Mouse (Mus musculus): ENCODE results near the gene Gm8068.
"Not testable (repeated sequence)": the region's sequence is repeated elsewhere in the genome, so short reads cannot be mapped to it uniquely, and the experiment has no call there.

Gm8068 gene

DNA sequence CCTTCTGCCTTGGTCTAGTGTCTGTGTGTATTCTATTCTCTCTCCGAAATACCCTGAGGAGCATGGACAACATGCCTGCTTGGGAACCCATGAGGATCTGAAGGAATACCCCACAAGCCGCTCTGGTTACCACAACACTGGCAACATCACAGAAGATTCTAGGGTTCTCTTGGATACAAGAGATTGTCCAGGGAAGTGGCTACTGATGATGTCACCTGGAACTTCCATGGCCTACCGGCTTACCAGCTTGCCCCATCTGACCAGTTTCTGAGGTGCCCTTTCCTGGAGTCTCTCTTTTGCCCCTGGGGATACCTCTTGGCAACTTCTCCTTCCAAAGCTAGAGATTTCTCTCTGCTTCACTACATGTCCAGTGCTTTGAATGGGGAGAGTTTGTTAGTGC lies at the start of gene Gm8068:
TSS of gene Gm8068 (minus strand) at position 101 of the 400 bp plus-strand sequence.
- DNase-seq (ENCODE audit: low read depth in 1 of 2, low spot score in 2 of 2), result not testable (repeated sequence)

DNA sequence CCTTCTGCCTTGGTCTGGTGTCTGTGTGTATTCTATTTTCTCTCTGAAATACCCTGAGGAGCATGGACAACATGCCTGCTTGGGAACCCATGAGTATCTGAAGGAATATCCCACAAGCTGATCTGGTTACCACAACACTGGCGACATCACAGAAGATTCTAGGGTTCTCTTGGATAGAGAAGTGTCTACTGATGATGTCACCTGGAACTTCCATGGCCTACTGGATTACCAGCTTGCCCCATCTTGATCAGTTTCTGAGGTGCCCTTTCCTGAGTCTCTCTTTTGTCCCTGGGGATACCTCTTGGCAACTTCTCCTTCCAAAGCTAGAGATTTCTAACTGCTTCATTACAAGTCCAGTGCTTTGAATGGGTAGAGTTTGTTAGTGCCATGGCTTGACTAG lies 48.8 kb upstream of the Gm8068 start, which contains the start of gene Gm7929:
TSS of gene Gm7929 (minus strand) at position 101 of the 400 bp plus-strand sequence.
- DNase-seq (ENCODE audit: low read depth in 1 of 2, low spot score in 2 of 2), result not testable (repeated sequence)

DNA sequence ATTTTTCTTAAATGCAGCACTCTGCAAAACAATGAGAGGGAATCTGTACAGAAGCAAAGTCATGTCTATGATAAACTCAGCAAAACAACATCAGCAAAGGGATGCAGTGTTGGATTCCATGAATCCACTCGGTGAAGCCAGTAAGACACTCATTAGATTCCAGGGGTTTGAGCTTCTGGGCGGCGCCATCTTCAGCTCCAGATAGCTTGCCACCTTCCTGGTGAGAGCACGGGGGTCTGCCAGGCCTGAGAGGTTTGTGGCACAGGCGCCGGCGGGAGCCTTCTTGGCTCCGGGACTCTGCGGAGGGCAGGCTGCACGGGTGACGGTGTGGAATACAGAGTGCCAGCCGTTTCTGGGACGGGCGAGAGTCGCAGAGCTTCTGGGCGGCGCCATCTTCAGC lies 21.8 kb upstream of the Gm8068 start:
- not testable (repeated sequence) for DNase-seq (ENCODE audit: low read depth in 1 of 2, low spot score in 2 of 2)

DNA sequence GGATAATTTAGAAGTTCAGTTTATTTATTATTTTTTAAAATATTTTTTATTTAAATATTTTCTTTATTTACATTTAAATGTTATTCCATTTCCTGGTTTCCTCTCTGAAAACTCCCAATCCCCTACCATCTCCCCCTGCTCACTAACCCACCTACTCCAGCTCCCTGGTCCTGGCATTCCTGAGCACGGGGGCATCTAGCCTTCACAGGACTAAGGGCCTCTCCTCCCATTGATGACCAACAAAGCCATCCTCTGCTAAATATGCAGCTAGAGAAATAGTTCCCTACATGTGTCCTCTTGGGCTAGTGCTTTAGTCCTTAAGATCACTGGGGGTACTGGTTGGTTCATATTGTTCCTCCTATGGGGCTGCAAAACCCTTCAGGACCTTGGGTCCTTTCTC lies 15.5 kb upstream of the Gm8068 start:
- not testable (repeated sequence) for DNase-seq (ENCODE audit: low read depth in 1 of 2, low spot score in 2 of 2)

DNA sequence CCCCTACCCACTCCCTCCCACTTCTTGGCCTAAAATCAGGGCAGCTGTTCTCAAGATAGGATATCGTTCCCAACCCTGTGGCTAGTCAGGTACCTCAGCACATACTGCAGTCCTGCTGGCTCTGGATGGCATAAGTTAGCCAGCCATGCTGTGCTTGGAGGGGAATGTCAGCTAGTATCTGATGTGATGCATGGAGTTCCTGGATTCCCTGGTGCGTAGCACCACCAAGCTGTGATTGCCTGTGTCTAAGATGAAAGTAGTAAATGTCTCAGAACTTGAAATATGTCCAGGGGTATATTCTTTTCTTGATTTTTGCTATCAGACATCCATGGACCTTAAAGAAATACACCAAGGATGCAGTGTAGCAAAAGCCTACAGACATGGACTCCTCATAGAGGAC lies 53.5 kb downstream of the Gm8068 start:
- not testable (repeated sequence) for DNase-seq (ENCODE audit: low read depth in 1 of 2, low spot score in 2 of 2)
